Mouse (Mus musculus) layer of hippocampus, postnatal 36 days (tissue): ENCODE measurements around the gene Atat1. TPM values are rescaled to one million over a fixed set of nuclear protein-coding genes. Genes with fewer than 3 reads are reported as not detected.

Experiments
- DNase-seq, 2 experiments: peaks; one replicate each; pipeline ENCODE4 v3.0.0; 2022
- total RNA-seq, 2 experiments: library from RNA; stranded (reverse); gene quantifications; 2 replicates each; pipeline ENCODE4 v1.2.3; 2021

The Atat1 gene
- total RNA-seq, 2 experiments from 2014 or later: 60.6 to 61.7 TPM

DNA sequence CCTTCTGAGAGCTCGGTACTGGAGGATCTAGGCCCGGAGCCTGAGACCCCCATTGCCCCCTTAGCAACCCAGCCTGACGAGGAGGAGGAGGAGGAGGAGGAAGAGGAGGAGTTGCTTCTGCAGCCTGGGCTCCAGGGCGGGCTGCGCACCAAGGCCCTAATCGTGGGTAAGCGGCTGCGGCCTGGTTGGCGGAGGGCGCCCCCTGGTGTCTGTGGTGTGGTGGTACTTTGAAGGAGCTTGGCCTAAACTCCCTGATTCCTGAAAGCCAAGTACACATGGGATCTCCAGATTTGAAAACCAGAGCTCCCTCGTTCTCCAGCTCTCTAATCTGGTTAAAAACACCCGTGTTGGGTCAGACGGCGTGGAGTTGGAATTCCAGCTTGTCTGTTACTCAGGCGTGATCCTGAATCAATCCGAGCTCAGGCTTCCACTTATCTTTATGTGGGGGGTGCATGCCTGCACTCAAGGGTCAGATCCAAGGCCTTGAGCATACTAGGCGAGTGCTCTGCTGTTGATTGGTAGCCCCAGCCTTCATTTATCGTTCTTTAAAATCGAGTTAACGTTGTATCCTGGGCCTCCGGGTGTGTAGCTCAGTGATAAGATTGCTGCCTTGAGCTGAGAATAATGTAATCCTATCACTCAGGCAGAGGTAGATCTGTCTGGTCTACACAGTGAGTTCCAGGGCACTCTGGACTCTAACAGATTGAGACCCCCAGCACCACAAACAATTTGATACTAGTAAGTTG, 35.9 kb downstream of the Atat1 start:
- peak; percentile 84 to 85 for DNase-seq

DNA sequence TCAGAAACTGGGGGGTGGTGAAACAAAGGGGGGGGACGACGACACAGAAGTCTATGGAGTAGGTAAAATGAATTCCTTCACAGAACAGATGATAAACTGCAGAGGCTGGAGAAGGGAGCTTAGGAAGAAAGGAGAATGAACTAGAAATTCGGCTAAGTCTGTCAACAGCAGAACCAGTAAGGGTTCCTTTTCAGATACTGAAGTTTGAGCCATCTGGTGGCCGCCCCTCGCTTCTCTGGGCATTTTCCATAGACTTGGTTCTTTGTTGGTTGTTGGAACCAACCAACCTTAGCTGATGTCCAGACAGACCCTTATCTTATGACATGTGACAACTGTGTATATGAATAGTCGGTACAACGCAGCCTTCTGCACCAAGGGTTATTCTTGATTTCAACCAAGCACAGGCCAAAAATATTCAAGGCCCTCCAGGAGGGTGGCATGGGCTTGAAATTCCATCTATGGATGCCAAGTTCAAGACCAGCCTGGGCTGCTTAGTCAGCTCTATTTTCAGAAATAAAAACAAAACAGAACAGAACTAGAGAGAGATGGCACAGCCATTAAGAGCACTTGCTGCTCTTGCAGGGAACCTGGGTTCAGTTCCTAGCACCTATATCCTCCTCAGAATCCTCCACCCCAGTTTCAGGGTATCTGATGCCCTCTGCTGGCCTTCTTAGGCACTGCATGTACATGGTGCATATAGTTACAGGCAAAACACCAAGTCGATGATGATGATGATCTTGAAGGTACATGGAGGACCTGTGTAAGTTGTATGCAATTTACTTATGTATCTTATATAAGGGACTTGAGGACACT, 38.8 kb downstream of the Atat1 start:
- no peak for DNase-seq

DNA sequence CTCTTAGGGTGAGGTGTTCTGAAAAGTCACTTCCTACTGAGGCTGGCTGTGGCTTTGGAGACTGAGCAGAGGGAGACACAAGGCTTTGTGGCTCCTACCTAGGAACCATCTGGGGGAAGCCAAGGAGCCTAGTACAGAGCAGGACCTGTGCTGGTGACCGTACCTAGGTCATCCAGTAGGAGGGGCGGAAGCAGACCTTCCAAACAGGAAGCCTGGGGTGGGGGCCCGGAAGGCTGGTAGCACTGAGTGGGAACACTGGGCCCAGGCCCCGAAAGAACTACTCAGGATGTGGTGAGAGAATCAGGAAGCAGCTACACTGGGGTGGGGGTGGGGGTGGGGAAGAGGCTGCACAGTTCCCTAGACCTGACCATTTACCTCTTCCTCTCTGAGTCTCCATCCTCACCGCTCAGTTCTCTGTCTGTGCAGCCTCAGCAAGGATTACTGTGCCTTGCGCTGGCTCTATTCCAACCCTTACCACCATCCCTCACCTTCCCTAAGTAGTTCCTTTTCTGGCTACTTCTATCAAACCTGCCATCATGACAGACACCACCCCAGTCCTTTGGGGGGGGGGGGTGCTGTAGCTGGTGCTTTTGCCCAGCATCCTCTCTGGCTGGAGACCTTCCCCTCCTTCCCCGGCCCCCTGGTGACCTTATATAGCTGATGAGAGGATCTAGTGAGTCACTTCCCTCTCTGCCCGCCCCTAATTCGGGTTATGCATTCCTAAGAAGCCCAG, 39.6 kb downstream of the Atat1 start:
- no peak for DNase-seq

DNA sequence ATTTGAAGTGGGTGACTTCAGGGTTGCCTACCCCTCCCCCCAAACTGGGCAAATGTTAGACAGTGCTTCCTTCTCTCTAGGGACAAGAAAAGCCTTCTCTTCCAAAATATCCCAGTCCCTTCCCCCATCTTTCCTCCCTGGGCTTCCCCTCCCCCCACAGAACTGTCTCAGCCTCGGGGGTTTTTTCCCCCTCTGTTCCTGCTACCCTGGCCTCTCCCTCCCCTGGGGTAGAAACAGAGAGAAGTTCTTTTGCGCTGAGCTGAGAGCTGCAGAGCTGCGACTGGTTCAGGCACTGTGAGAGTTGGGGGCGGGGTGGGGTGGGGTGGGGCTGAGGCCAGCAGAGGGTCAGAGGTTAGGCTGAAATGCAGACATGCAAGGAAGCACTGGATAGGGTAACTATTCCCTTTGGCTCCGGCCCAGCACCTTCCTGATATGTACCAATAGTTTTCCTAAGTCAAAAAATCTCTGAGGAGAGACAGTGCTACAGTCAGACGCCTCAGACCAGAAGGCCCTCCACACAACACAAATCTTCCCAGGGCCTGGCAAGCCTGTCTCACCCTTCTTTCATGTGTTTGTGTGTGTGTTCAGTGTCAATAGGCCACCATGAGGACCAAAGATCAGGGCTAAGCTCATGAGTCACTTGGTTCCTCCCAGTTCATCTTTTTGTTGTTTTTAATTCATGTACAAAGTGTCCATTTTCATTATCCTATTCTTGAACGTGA, 40.4 kb downstream of the Atat1 start:
- DNase-seq: no peak

DNA sequence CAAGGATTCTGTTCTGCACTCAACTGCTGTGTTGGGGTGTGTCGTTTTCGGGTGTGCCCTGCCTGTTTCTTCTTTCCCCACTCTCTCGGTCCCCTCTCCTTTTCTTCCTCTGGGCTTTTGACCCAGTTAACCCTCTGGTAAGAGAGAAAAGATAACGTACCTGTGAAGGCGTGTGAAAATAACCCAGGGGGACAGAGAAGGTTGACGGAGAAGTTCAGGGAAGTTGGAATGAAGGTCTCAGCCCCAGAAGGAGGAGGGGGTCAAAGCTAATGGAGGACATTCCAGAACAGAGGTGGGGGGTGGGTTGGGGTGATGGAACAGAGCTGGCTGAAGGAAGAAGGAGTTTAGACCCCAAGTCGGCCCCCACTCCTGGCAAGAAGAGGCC, 40.9 kb downstream of the Atat1 start:
- no peak for DNase-seq

DNA sequence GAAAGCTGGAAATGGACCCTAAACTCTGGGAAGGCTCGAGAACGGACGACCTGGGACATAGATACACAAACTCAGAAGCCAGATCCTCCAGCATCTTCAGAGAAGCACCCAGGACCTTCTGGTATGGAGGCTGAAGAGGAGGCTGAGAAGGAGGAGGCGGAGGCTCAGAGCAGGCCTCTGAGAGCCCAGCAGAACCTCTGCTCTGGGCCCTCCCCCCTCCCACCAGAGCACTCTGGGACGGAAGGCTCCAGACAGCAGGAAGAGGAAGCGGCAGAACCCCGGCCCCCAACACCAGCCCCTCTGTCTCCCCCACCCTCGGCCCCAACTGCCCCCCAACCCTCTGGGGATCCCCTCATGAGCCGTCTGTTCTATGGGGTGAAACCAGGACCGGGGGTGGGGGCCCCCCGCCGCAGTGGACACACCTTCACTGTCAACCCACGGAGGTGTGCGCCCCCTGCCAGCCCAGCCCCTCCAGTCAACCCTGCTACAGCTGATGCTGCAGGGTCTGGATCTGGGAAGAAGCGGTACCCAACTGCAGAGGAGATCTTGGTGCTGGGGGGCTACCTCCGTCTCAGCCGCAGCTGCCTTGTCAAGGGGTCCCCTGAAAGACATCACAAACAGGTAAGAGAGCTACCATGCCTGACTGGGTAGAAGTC, 41.6 kb downstream of the Atat1 start:
- no peak for DNase-seq

- no peak for DNase-seq
These were observed 42.7 kb downstream of the Atat1 start for GRCm38 (mm10) chr17:35866911-35867890.

DNA sequence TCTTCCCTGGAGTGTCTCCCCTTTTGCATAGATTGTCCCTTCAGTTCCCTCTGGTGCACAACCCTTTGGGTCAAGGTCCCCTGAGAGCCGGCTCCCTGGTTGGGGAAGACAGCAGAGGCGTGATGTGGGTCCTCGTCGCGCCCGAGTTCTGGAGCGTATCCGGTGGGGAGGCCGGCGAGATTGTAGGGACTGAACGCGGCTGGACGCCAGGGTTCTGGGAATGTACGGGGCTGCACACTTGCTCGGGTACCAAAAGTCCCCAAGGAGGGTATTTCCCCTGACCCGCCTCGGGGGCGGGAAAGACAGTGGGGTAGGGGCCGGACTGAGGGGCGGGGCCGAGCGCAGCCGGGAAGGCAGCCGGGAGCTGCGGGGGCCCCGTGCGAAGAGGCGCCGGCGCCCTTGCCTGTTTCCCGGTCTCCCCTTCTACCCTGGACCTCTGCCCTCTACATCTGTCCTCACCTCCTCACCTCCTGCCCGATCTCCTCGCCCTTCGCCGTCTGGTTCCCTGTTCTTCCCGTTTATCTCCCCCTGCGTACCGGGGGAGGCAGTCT, 43.5 kb downstream of the Atat1 start:
- DNase-seq: no peak

GRCm38 (mm10) chr17:35865481-35866280, 44.2 kb downstream of the Atat1 start, which contains the start of gene Ppp1r18:
TSS of gene Ppp1r18 (plus strand) at chr17:35865593.
- no peak for DNase-seq

DNA sequence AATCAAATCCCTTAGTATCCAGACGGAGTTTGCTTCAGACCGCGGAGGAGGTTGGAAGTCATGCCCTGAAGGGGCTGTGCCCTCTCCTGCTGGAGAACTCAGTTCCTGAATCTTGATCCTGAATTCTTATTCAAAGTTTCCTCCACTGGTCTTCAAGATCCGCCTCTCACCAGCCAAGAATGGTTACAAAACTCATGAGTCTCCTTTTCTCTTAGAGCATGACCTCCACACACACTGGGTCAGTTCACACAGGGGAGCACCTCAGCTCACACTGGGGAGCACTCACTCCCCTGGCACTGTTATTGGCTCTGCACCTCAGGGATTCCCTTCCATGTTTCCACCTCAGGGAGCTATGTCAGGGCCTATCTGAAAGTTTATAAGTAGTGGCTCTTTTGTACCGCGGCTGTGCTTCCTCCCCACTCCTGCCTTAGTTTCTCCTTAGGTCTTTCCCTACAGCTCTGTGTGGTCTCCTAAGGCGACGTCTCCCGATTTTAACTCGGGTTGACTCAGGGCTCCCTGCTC, 45.0 kb downstream of the Atat1 start:
- DNase-seq: no peak

GRCm38 (mm10) chr17:35861198-35861857, 48.5 kb downstream of the Atat1 start, which contains the start of gene Nrm:
TSS of gene Nrm (plus strand) at chr17:35861318.
- peak; percentile 92 to 93 for DNase-seq

- no peak for DNase-seq
These were observed 49.1 kb downstream of the Atat1 start for GRCm38 (mm10) chr17:35860831-35861197.

DNA sequence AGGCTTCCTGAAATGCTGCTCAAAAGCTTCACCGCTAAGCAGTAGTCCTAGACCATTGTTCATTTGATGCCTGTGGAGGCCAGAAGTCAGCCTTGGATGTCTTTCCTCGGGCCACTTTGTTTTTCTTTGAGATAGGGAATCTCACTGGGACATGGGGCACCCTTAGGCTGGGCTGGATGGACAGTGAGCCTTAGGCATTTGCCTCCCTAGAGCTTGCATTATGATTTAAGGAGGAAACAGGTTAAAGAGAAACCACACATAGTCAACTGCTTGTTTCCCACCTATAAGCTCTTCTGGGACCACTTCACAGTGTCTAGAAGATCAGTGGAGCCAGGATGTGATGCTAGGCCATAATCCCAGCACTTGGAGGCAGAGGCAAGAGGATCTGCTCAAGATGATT, 50.0 kb downstream of the Atat1 start:
- DNase-seq: no peak

DNA sequence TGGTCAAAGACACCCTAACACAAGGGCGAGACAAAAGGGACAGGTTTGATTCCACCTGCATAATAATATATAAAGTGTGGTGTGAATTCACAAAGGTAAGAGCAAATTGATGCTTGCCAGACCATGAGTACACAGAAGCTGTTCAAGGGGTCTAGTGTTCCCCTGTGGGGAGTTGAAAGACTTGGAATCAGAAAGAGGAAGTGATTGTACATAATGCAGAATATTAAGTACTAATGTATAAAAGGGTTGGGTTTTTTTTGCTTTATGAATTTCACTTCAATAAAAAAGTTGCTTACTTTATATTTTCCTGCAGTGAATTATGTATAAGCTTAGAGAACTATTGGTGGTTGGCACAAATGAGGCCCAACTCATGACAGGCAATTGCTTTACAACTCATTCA, 50.5 kb downstream of the Atat1 start:
- no peak for DNase-seq

DNA sequence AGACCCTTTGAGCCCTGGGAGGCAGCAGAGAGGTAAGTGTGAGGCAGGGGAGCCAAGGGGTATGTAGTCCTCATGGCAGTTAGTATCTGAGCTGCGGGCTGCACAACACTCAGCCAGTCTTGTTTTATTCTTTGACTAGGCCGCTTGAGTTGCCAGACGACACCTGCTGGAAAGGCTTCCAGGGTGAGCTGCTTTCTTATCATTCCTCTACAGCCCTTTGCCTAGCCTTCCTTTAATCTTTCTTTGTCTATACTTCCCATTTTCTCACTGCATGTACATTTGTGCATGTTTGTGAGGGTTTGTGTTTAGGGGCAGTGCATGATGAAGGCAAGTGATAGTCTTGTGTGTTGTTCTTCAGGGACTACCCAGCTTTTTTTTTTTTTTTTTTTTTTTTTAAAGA, 58.9 kb downstream of the Atat1 start:
- no peak for DNase-seq

DNA sequence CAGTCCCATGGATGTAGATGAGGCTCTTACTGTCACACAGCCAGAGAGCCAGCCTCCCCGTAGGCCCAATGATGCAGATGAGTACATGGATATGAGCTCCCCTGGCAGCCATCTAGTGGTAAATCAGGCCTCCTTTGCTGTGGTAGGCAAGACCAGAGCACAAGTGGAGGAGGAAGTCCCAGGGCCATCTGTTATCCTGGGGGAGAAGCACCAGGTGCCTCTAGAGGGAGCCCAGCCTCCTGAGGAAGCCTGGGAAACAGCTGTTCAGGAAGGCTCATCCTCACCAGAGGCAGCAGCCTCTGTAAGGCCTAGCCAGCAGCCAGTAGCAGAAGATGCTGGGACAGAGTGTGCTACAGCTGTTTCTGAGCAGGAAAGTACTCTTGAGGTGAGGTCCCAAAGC, 61.8 kb downstream of the Atat1 start:
- DNase-seq: no peak
